Mouse (Mus musculus): ENCODE measurements around the gene Sp3. TPM values are rescaled to one million over a fixed set of nuclear protein-coding genes. Genes with fewer than 3 reads are reported as not detected.
"Not testable (repeated sequence)": the region's sequence is repeated elsewhere in the genome, so short reads cannot be mapped to it uniquely, and the experiment has no call there.

The Sp3 gene
- 30.0 and 31.2 TPM in 2 replicates for polyA plus RNA-seq (2015; fragmentation: Nextera tagmentation; extraction: Ambion mirVana)

- peak; percentile 94 for ATAC-seq
- Histone ChIP-seq H3K27ac (ENCODE audit: low read depth, low read length) (peak within 1 kb of the TSS; percentile 100), H3K4me3 (ENCODE audit: low read length) (peak within 1 kb of the TSS; percentile 98), H3K27me3 (replicated peaks; ENCODE audit: control insufficient read depth, insufficient read depth, low read length) (no peaks in the 10 kb centered on the region), H3K4me1 (ENCODE audit: control insufficient read depth, insufficient read depth, low read depth, low read length) (peaks cover 18% of the 10 kb centered on the region), H3K9ac (ENCODE audit: low read depth, low read length) (peak within 1 kb of the TSS; percentile 100), H3K36me3 (ENCODE audit: control insufficient read depth, insufficient read depth, low read length) (no peaks in the 10 kb centered on the region), H3K4me2 (ENCODE audit: low read length) (peak within 1 kb of the TSS; percentile 51), H3K9me3 (ENCODE audit: control insufficient read depth, low read length) (no peaks in the 10 kb centered on the region)
- under 1% methylated on average over 46 of the region's 64 CpGs for WGBS
These were observed at the start of gene Sp3 for GRCm38 (mm10) chr2:72980337-72981074. TSS of gene Sp3 (minus strand) at chr2:72980446.

- Histone ChIP-seq H3K36me3 (ENCODE audit: control insufficient read depth, insufficient read depth, low read length) (no peaks in the 10 kb centered on the region), H3K9me3 (ENCODE audit: control insufficient read depth, low read length) (no peaks in the 10 kb centered on the region), H3K4me2 (ENCODE audit: low read length) (no peak overlapping the region), H3K4me1 (ENCODE audit: control insufficient read depth, insufficient read depth, low read depth, low read length) (no peaks in the 10 kb centered on the region), H3K4me3 (ENCODE audit: low read length) (no peak overlapping the region), H3K27me3 (replicated peaks; ENCODE audit: control insufficient read depth, insufficient read depth, low read length) (no peaks in the 10 kb centered on the region), H3K9ac (ENCODE audit: low read depth, low read length) (no peak overlapping the region), H3K27ac (ENCODE audit: low read depth, low read length) (no peak overlapping the region)
- no peak for ATAC-seq
- WGBS = 93% methylated on average over 3 of the region's 3 CpGs
These were observed 49.6 kb upstream of the Sp3 start for GRCm38 (mm10) chr2:73029846-73030245.

- Histone ChIP-seq H3K36me3 (ENCODE audit: control insufficient read depth, insufficient read depth, low read length) (no peaks in the 10 kb centered on the region), H3K9me3 (ENCODE audit: control insufficient read depth, low read length) (no peaks in the 10 kb centered on the region), H3K9ac (ENCODE audit: low read depth, low read length) (no peak overlapping the region), H3K4me2 (ENCODE audit: low read length) (no peak overlapping the region), H3K4me3 (ENCODE audit: low read length) (no peak overlapping the region), H3K4me1 (ENCODE audit: control insufficient read depth, insufficient read depth, low read depth, low read length) (no peaks in the 10 kb centered on the region), H3K27ac (ENCODE audit: low read depth, low read length) (no peak overlapping the region), H3K27me3 (replicated peaks; ENCODE audit: control insufficient read depth, insufficient read depth, low read length) (no peaks in the 10 kb centered on the region)
- no peak for ATAC-seq
- WGBS = 93% methylated on average over 3 of the region's 3 CpGs
These were observed 47.8 kb upstream of the Sp3 start for GRCm38 (mm10) chr2:73028019-73028418.

GRCm38 (mm10) chr2:73027126-73027525, 46.9 kb upstream of the Sp3 start:
- no peak for ATAC-seq
- H3K4me2 ChIP-seq (ENCODE audit: low read length) = no peak overlapping the region
- H3K9me3 ChIP-seq (ENCODE audit: control insufficient read depth, low read length) = no peaks in the 10 kb centered on the region
- no peak overlapping the region for H3K27ac ChIP-seq (ENCODE audit: low read depth, low read length)
- H3K9ac ChIP-seq (ENCODE audit: low read depth, low read length) = no peak overlapping the region
- H3K4me1 ChIP-seq (ENCODE audit: control insufficient read depth, insufficient read depth, low read depth, low read length) = no peaks in the 10 kb centered on the region
- no peak overlapping the region for H3K4me3 ChIP-seq (ENCODE audit: low read length)
- H3K36me3 ChIP-seq (ENCODE audit: control insufficient read depth, insufficient read depth, low read length) = no peaks in the 10 kb centered on the region
- no peaks in the 10 kb centered on the region for H3K27me3 ChIP-seq (replicated peaks; ENCODE audit: control insufficient read depth, insufficient read depth, low read length)
- 40% methylated on average over 3 of the region's 3 CpGs for WGBS

- no peaks in the 10 kb centered on the region for H3K9me3 ChIP-seq (ENCODE audit: control insufficient read depth, low read length)
- H3K36me3 ChIP-seq (ENCODE audit: control insufficient read depth, insufficient read depth, low read length) = no peaks in the 10 kb centered on the region
- no peak overlapping the region for H3K4me2 ChIP-seq (ENCODE audit: low read length)
- no peaks in the 10 kb centered on the region for H3K27me3 ChIP-seq (replicated peaks; ENCODE audit: control insufficient read depth, insufficient read depth, low read length)
- H3K4me1 ChIP-seq (ENCODE audit: control insufficient read depth, insufficient read depth, low read depth, low read length) = 0 out of 2 replicates have a peak, but pooled peaks cover 3% of the 10 kb centered on the region
- 48% methylated on average over 6 of the region's 6 CpGs for WGBS
- no peak overlapping the region for H3K4me3 ChIP-seq (ENCODE audit: low read length)
- no peak overlapping the region for H3K9ac ChIP-seq (ENCODE audit: low read depth, low read length)
- H3K27ac ChIP-seq (ENCODE audit: low read depth, low read length) = no peak overlapping the region
- ATAC-seq = no peak
These were observed 43.6 kb upstream of the Sp3 start for GRCm38 (mm10) chr2:73023803-73024202.

GRCm38 (mm10) chr2:73021046-73021445, 40.8 kb upstream of the Sp3 start:
- no peak for ATAC-seq

GRCm38 (mm10) chr2:73019371-73020146, 39.3 kb upstream of the Sp3 start:
- 0 out of 2 replicates have a peak, but pooled peaks have one; percentile 45 for ATAC-seq
- no peaks in the 10 kb centered on the region for H3K27me3 ChIP-seq (replicated peaks; ENCODE audit: control insufficient read depth, insufficient read depth, low read length)
- H3K4me2 ChIP-seq (ENCODE audit: low read length) = no peak overlapping the region
- H3K9me3 ChIP-seq (ENCODE audit: control insufficient read depth, low read length) = no peaks in the 10 kb centered on the region
- no peak overlapping the region for H3K27ac ChIP-seq (ENCODE audit: low read depth, low read length)
- H3K9ac ChIP-seq (ENCODE audit: low read depth, low read length) = no peak overlapping the region
- H3K36me3 ChIP-seq (ENCODE audit: control insufficient read depth, insufficient read depth, low read length) = no peaks in the 10 kb centered on the region; the same call in 1 of the 2 replicates
- H3K4me3 ChIP-seq (ENCODE audit: low read length) = no peak overlapping the region
- 0 out of 2 replicates have a peak, but pooled peaks cover 3% of the 10 kb centered on the region for H3K4me1 ChIP-seq (ENCODE audit: control insufficient read depth, insufficient read depth, low read depth, low read length)
- 57% methylated on average over 9 of the region's 9 CpGs for WGBS

More at GRCm38 (mm10) chr2:73021046-73021445, 40.8 kb upstream of the Sp3 start:
- H3K9me3 ChIP-seq (ENCODE audit: control insufficient read depth, low read length) = no peaks in the 10 kb centered on the region
- H3K27ac ChIP-seq (ENCODE audit: low read depth, low read length) = no peak overlapping the region
- no peaks in the 10 kb centered on the region for H3K27me3 ChIP-seq (replicated peaks; ENCODE audit: control insufficient read depth, insufficient read depth, low read length)
- H3K4me3 ChIP-seq (ENCODE audit: low read length) = no peak overlapping the region
- H3K4me2 ChIP-seq (ENCODE audit: low read length) = no peak overlapping the region
- WGBS = 85% methylated on average over 6 of the region's 6 CpGs
- H3K9ac ChIP-seq (ENCODE audit: low read depth, low read length) = no peak overlapping the region
- H3K36me3 ChIP-seq (ENCODE audit: control insufficient read depth, insufficient read depth, low read length) = no peaks in the 10 kb centered on the region; the same call in 1 of the 2 replicates
- 0 out of 2 replicates have a peak, but pooled peaks cover 3% of the 10 kb centered on the region for H3K4me1 ChIP-seq (ENCODE audit: control insufficient read depth, insufficient read depth, low read depth, low read length)

- H3K4me3 ChIP-seq (ENCODE audit: low read length) = not testable (repeated sequence)
These were observed 33.8 kb upstream of the Sp3 start for GRCm38 (mm10) chr2:73014063-73014462.

GRCm38 (mm10) chr2:73012636-73013035, 32.4 kb upstream of the Sp3 start:
- Histone ChIP-seq H3K9ac (ENCODE audit: low read depth, low read length) (no peak overlapping the region), H3K4me2 (ENCODE audit: low read length) (no peak overlapping the region), H3K36me3 (ENCODE audit: control insufficient read depth, insufficient read depth, low read length) (no peaks in the 10 kb centered on the region; the same call in 1 of the 2 replicates), H3K4me1 (ENCODE audit: control insufficient read depth, insufficient read depth, low read depth, low read length) (no peaks in the 10 kb centered on the region), H3K4me3 (ENCODE audit: low read length) (no peak overlapping the region), H3K27me3 (replicated peaks; ENCODE audit: control insufficient read depth, insufficient read depth, low read length) (no peaks in the 10 kb centered on the region), H3K9me3 (ENCODE audit: control insufficient read depth, low read length) (peaks cover 7% of the 10 kb centered on the region), H3K27ac (ENCODE audit: low read depth, low read length) (no peak overlapping the region)
- no peak for ATAC-seq
- 70% methylated on average over 16 of the region's 20 CpGs for WGBS

More at GRCm38 (mm10) chr2:73014063-73014462, 33.8 kb upstream of the Sp3 start:
- H3K36me3 ChIP-seq (ENCODE audit: control insufficient read depth, insufficient read depth, low read length); H3K9ac ChIP-seq (ENCODE audit: low read depth, low read length); H3K9me3 ChIP-seq (ENCODE audit: control insufficient read depth, low read length); H3K27me3 ChIP-seq (replicated peaks; ENCODE audit: control insufficient read depth, insufficient read depth, low read length); ATAC-seq; H3K4me1 ChIP-seq (ENCODE audit: control insufficient read depth, insufficient read depth, low read depth, low read length); H3K4me2 ChIP-seq (ENCODE audit: low read length); H3K27ac ChIP-seq (ENCODE audit: low read depth, low read length): not testable (repeated sequence)
- 86% methylated on average over 9 of the region's 9 CpGs for WGBS
